Mouse (Mus musculus): Measurements from ENCODE around the gene Gm12166.

The Gm12166 gene

GRCm38 (mm10) chr11:46016061-46016460 lies 36.1 kb downstream of the Gm12166 start:
- peak; percentile 77 for DNase-seq (ENCODE audit: extremely low spot score, low spot score)

Measured in neural tube, embryonic 10.5 days (tissue).